Mouse (Mus musculus): ENCODE data around the gene Cideb.

DNA sequence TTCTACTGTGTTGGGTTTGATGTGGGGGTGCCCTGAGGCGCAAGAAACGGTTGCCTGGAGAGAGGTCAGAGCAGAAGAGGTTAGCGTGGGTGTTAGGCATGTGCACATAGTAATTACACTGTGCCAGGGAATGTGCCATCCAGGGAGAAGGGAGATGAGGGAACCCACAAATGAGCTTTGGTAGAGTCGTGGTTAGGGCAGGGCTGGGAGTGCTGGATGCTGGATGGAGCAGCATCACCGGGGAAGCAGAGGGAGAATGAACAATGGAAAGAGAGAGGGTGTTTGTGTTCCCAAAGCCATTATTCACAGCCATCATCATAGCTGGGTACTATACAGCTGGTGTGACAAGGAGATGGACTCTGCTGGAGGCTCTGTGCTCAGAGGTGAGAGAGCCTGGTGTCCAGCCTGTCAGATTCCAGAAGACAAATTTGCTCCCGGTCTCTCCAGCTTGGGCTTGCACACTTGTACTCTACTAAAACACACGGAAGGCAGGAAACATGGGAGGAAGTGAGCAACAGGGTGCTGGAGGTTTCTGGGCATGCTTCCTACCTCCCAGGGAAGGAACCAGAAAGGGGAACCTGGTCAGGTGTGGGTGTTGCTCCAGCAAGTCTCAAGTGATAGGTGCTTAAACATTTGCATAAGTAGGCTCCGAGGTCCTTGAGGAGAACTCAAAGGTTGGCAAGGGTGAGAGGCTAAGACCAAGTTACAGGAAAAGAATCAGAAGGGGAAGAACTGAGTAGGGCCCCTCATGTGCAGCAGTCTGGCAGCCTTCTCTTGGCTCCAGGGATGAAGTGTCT, 30.2 kb downstream of the Cideb start:
- TF ChIP-seq CTCF (IDR thresholded peaks at IDR 0.05; ENCODE audit: borderline replicate concordance, control insufficient read depth, extremely low read depth, insufficient read depth, low read length, poor library complexity), result no peak
- TF ChIP-seq POLR2A (IDR thresholded peaks at IDR 0.05; ENCODE audit: control insufficient read depth, extremely low read depth, insufficient read depth, low read length, poor library complexity), result no peak

Data from thymus, adult 2 months (tissue).